Mouse (Mus musculus) cerebellum, adult 2 months (tissue): ENCODE data around the gene Catip.

Experiments used
- CTCF ChIP-seq: fragments of 200-500 bp; IDR thresholded peaks from 2 replicates; pipeline ENCODE4 v1.5.1; 2011; ENCODE audit warnings: low read depth, mild to moderate bottlenecking, control low read depth, low read length, moderate library complexity, borderline replicate concordance; ENCODE audit not compliant: insufficient read depth
- POLR2A ChIP-seq: fragments of 200-500 bp; IDR thresholded peaks from 2 replicates; pipeline ENCODE4 v1.6.1; 2011; ENCODE audit warnings: low read length, control low read depth, borderline replicate concordance; ENCODE audit not compliant: insufficient read depth

GRCm38 (mm10) chr1:74331046-74331681 is 30.7 kb upstream of the Catip start:
- TF ChIP-seq POLR2A (no peak), CTCF (no peak)
